Mouse (Mus musculus) hindbrain, embryonic 16.5 days (tissue): ENCODE results near the gene Olfr721-ps1. TPM values are rescaled to one million over a fixed set of nuclear protein-coding genes. Genes with fewer than 3 reads are reported as not detected.

Source experiments
- ATAC-seq: fragments of 200-750 bp; cut with Nextera tagmentation; 2 replicates; pipeline ENCODE4 v1.8.0; 2017; ENCODE audit warnings: moderate TSS enrichment, moderate library complexity
- H3K27ac ChIP-seq: fragments of 300-500 bp; sonication (generic); 2 replicates; pipeline ENCODE4 v1.5.1; 2014; ENCODE audit warnings: low read depth, mild to moderate bottlenecking, control low read depth, low read length, moderate library complexity
- H3K27me3 ChIP-seq: fragments of 300-500 bp; sonication (generic); replicated peaks from 2 replicates; pipeline ENCODE4 v1.6.1; 2014; ENCODE audit warnings: low read length; ENCODE audit not compliant: control insufficient read depth, insufficient read depth
- H3K36me3 ChIP-seq: fragments of 300-500 bp; sonication (generic); 2 replicates; pipeline ENCODE4 v1.6.1; 2014; ENCODE audit warnings: mild to moderate bottlenecking, low read length, moderate library complexity, mixed read lengths; ENCODE audit not compliant: control insufficient read depth, insufficient read depth
- H3K4me1 ChIP-seq: fragments of 300-500 bp; sonication (generic); 2 replicates; pipeline ENCODE4 v1.6.1; 2014; ENCODE audit warnings: low read depth, low read length; ENCODE audit not compliant: control insufficient read depth, insufficient read depth
- H3K4me2 ChIP-seq: fragments of 300-500 bp; sonication (generic); 2 replicates; pipeline ENCODE4 v1.6.1; 2014; ENCODE audit warnings: mild to moderate bottlenecking, low read length, control low read depth, moderate library complexity
- H3K4me3 ChIP-seq: fragments of 300-500 bp; sonication (generic); 2 replicates; pipeline ENCODE4 v1.5.1; 2014; ENCODE audit warnings: mild to moderate bottlenecking, low read length, control low read depth, moderate library complexity
- H3K9ac ChIP-seq: fragments of 300-500 bp; sonication (generic); 2 replicates; pipeline ENCODE4 v1.6.1; 2014; ENCODE audit warnings: low read depth, mild to moderate bottlenecking, control low read depth, low read length, moderate library complexity
- H3K9me3 ChIP-seq: fragments of 300-500 bp; sonication (generic); 2 replicates; pipeline ENCODE4 v1.6.1; 2014; ENCODE audit warnings: mild to moderate bottlenecking, low read length, moderate library complexity; ENCODE audit not compliant: control insufficient read depth
- whole genome bisulfite sequencing: fragments of 180-500 bp; shearing (Covaris S2); extraction: QIAGEN DNeasy Blood & Tissue Kit; methylation state at CpG from one replicate; pipeline ENCODE4 v1.1.7; 2014; 5-methylcytosine and 5-hydroxymethylcytosine counted together
- polyA plus RNA-seq: library from polyadenylated mRNA; unstranded; fragments of >200 nt; fragmentation: Nextera tagmentation; extraction: Ambion mirVana; gene quantifications from 2 replicates; pipeline ENCODE4 v1.2.1, GENCODE M21; 2015

The Olfr721-ps1 gene
- polyA plus RNA-seq, 1 experiment from 2014 or later, result not detected

DNA sequence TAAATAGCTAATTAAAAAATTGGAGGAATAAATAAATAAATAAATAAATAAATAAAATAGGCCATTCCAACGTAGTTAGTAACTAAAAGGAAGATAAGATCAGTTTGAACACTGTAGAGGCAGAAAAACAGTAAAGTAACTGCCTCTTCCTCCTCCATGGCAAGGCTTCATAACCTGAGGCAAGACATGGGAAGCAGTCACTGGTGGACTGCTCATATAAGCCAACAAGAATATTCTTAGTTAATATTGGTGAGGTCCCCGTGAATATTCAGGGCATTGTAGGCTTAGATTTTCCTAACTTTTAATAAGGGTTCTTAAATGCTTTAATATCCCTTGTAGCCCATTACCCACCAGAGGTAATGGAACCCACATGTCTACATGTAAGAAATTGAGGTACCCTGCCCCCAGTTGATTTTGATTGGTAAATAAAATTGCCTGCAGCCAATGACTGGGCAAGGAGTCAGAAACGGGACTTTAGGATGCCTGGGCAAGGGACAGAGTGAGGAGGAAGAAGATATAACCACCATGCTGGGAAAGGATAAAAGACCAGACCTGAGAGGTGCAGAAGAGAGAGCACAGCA, 35.1 kb downstream of the Olfr721-ps1 start:
- 86% methylated on average over 3 of the region's 3 CpGs for WGBS
- H3K27ac ChIP-seq, result no peak overlapping the region
- no peak overlapping the region for H3K4me2 ChIP-seq
- H3K4me3 ChIP-seq, result no peak overlapping the region
- H3K9ac ChIP-seq, result no peak overlapping the region
- H3K9me3 ChIP-seq, result no peaks in the 10 kb centered on the region
- H3K27me3 ChIP-seq, result no peaks in the 10 kb centered on the region
- H3K4me1 ChIP-seq, result no peaks in the 10 kb centered on the region
- ATAC-seq, result no peak
- no peaks in the 10 kb centered on the region for H3K36me3 ChIP-seq

Other genes with a start within 250 kb of the Olfr721-ps1 start
- not detected in 2 replicates for gene Olfr720, start 214.5 kb upstream of the Olfr721-ps1 start, polyA plus RNA-seq
- 0.11 TPM in 1 of 2 replicates, not detected in the other for gene Olfr31, start 78.5 kb upstream of the Olfr721-ps1 start, polyA plus RNA-seq
- 2.3 and 3.0 TPM in 2 replicates for gene Il3ra, start 55.0 kb upstream of the Olfr721-ps1 start, polyA plus RNA-seq